Mouse (Mus musculus): Measurements from ENCODE around the gene Jam3. TPM values are rescaled to one million over a fixed set of nuclear protein-coding genes. Genes with fewer than 3 reads are reported as not detected.

The Jam3 gene
- polyA plus RNA-seq, 1 experiment = 10.7 TPM

- DNase-seq = no peak
- H3K4me1 ChIP-seq (ENCODE audit: control insufficient read depth, insufficient read depth, low read length) = peaks cover 7% of the 10 kb centered on the region
- no peak for TF ChIP-seq CTCF (IDR thresholded peaks at IDR 0.05; ENCODE audit: insufficient read depth, low read length)
- no peak overlapping the region for H3K4me3 ChIP-seq (replicated peaks; ENCODE audit: extremely low read depth, low read depth, low read length)
- whole genome bisulfite sequencing = 78% methylated on average over 8 of the region's 8 CpGs
These were observed 35.2 kb upstream of the Jam3 start for GRCm38 (mm10) chr9:27190461-27190860.

GRCm38 (mm10) chr9:27189306-27189705, 34.1 kb upstream of the Jam3 start:
- no peak for DNase-seq
- TF ChIP-seq CTCF (IDR thresholded peaks at IDR 0.05; ENCODE audit: insufficient read depth, low read length) = no peak
- 49% methylated on average over 2 of the region's 2 CpGs for WGBS
- H3K4me1 ChIP-seq (ENCODE audit: control insufficient read depth, insufficient read depth, low read length) = peaks cover 7% of the 10 kb centered on the region
- no peak overlapping the region for H3K4me3 ChIP-seq (replicated peaks; ENCODE audit: extremely low read depth, low read depth, low read length)

- WGBS = 90% methylated on average over 7 of the region's 7 CpGs
- no peak for DNase-seq
- Histone ChIP-seq H3K4me1 (ENCODE audit: control insufficient read depth, insufficient read depth, low read length) (peaks cover 7% of the 10 kb centered on the region), H3K4me3 (replicated peaks; ENCODE audit: extremely low read depth, low read depth, low read length) (no peak overlapping the region)
- TF ChIP-seq POLR2A (IDR thresholded peaks at IDR 0.05; ENCODE audit: borderline replicate concordance, extremely low read depth, low read depth, low read length) = no peak
- TF ChIP-seq CTCF (IDR thresholded peaks at IDR 0.05; ENCODE audit: insufficient read depth, low read length) = no peak
These were observed 33.5 kb upstream of the Jam3 start for GRCm38 (mm10) chr9:27188677-27189241.

GRCm38 (mm10) chr9:27185820-27186219, 30.6 kb upstream of the Jam3 start:
- no peak for TF ChIP-seq POLR2A (IDR thresholded peaks at IDR 0.05; ENCODE audit: borderline replicate concordance, extremely low read depth, low read depth, low read length)
- TF ChIP-seq CTCF (IDR thresholded peaks at IDR 0.05; ENCODE audit: insufficient read depth, low read length) = no peak
- H3K4me1 ChIP-seq (ENCODE audit: control insufficient read depth, insufficient read depth, low read length) = no peaks in the 10 kb centered on the region
- DNase-seq = no peak
- no peak overlapping the region for H3K4me3 ChIP-seq (replicated peaks; ENCODE audit: extremely low read depth, low read depth, low read length)

- no peak for DNase-seq
- Histone ChIP-seq H3K4me1 (ENCODE audit: control insufficient read depth, insufficient read depth, low read length) (no peaks in the 10 kb centered on the region), H3K4me3 (replicated peaks; ENCODE audit: extremely low read depth, low read depth, low read length) (no peak overlapping the region)
- TF ChIP-seq POLR2A (IDR thresholded peaks at IDR 0.05; ENCODE audit: borderline replicate concordance, extremely low read depth, low read depth, low read length) (no peak), CTCF (IDR thresholded peaks at IDR 0.05; ENCODE audit: insufficient read depth, low read length) (no peak)
- WGBS = 77% methylated on average over 5 of the region's 5 CpGs
These were observed 26.9 kb upstream of the Jam3 start for GRCm38 (mm10) chr9:27182087-27182486.

- no peak overlapping the region for H3K4me3 ChIP-seq (replicated peaks; ENCODE audit: extremely low read depth, low read depth, low read length)
- TF ChIP-seq POLR2A (IDR thresholded peaks at IDR 0.05; ENCODE audit: borderline replicate concordance, extremely low read depth, low read depth, low read length) (no peak), CTCF (IDR thresholded peaks at IDR 0.05; ENCODE audit: insufficient read depth, low read length) (peak; percentile 10; the same call in 1 of the 2 replicates)
- DNase-seq = no peak
- H3K4me1 ChIP-seq (ENCODE audit: control insufficient read depth, insufficient read depth, low read length) = no peaks in the 10 kb centered on the region
- 51% methylated on average over 3 of the region's 3 CpGs for WGBS
These were observed 25.3 kb upstream of the Jam3 start for GRCm38 (mm10) chr9:27180492-27180891.

GRCm38 (mm10) chr9:27178935-27179334, 23.7 kb upstream of the Jam3 start:
- 52% methylated on average over 4 of the region's 4 CpGs for WGBS

GRCm38 (mm10) chr9:27176154-27176553, 20.9 kb upstream of the Jam3 start:
- WGBS = 8% methylated on average over 2 of the region's 2 CpGs
- peak; percentile 12 for DNase-seq
- peak; percentile 88 for TF ChIP-seq CTCF (IDR thresholded peaks at IDR 0.05; ENCODE audit: insufficient read depth, low read length)
- no peak for TF ChIP-seq POLR2A (IDR thresholded peaks at IDR 0.05; ENCODE audit: borderline replicate concordance, extremely low read depth, low read depth, low read length)
- no peak overlapping the region for H3K4me3 ChIP-seq (replicated peaks; ENCODE audit: extremely low read depth, low read depth, low read length)
- no peaks in the 10 kb centered on the region for H3K4me1 ChIP-seq (ENCODE audit: control insufficient read depth, insufficient read depth, low read length)

More at GRCm38 (mm10) chr9:27178935-27179334, 23.7 kb upstream of the Jam3 start:
- H3K4me1 ChIP-seq (ENCODE audit: control insufficient read depth, insufficient read depth, low read length) = no peaks in the 10 kb centered on the region
- no peak for DNase-seq
- H3K4me3 ChIP-seq (replicated peaks; ENCODE audit: extremely low read depth, low read depth, low read length) = no peak overlapping the region
- TF ChIP-seq CTCF (IDR thresholded peaks at IDR 0.05; ENCODE audit: insufficient read depth, low read length) (no peak), POLR2A (IDR thresholded peaks at IDR 0.05; ENCODE audit: borderline replicate concordance, extremely low read depth, low read depth, low read length) (no peak)

GRCm38 (mm10) chr9:27175682-27176081, 20.5 kb upstream of the Jam3 start:
- H3K4me3 ChIP-seq (replicated peaks; ENCODE audit: extremely low read depth, low read depth, low read length) = no peak overlapping the region
- 86% methylated on average over 6 of the region's 6 CpGs for WGBS
- no peaks in the 10 kb centered on the region for H3K4me1 ChIP-seq (ENCODE audit: control insufficient read depth, insufficient read depth, low read length)
- TF ChIP-seq POLR2A (IDR thresholded peaks at IDR 0.05; ENCODE audit: borderline replicate concordance, extremely low read depth, low read depth, low read length) = no peak
- no peak for DNase-seq

GRCm38 (mm10) chr9:27175241-27175640, 20.0 kb upstream of the Jam3 start:
- no peaks in the 10 kb centered on the region for H3K4me1 ChIP-seq (ENCODE audit: control insufficient read depth, insufficient read depth, low read length)
- no peak for DNase-seq
- WGBS = 88% methylated on average over 13 of the region's 13 CpGs

More at GRCm38 (mm10) chr9:27175241-27175640, 20.0 kb upstream of the Jam3 start:
- TF ChIP-seq POLR2A (IDR thresholded peaks at IDR 0.05; ENCODE audit: borderline replicate concordance, extremely low read depth, low read depth, low read length) = no peak
- no peak for TF ChIP-seq CTCF (IDR thresholded peaks at IDR 0.05; ENCODE audit: insufficient read depth, low read length)
- H3K4me3 ChIP-seq (replicated peaks; ENCODE audit: extremely low read depth, low read depth, low read length) = no peak overlapping the region

Measured in lung, adult 2 months (tissue).